Mouse (Mus musculus) MEL (cell line): Measurements from ENCODE around the gene Itga5. TPM values are rescaled to one million over a fixed set of nuclear protein-coding genes. Genes with fewer than 3 reads are reported as not detected.
A peak's percentile ranks its signal among the peaks of the same experiment; 100 is the strongest.

Experiments
- DNase-seq: peaks from one replicate; pipeline ENCODE4 v3.0.0; 2011; ENCODE audit warnings: low read depth, low spot score
- H3K27ac ChIP-seq: 2 replicates; pipeline ENCODE4 v1.5.1; 2012; ENCODE audit warnings: low read depth, mild to moderate bottlenecking, control low read depth, low read length, moderate library complexity; ENCODE audit not compliant: control insufficient read depth
- H3K27me3 ChIP-seq, 2 experiments: fragments of 150-350 bp in 1 of 2; sonication (generic) in 1 of 2; 2 replicates each; pipeline ENCODE4 v1.6.1; 2012; ENCODE audit warnings: low read length in 2 of 2, mild to moderate bottlenecking in 2 of 2, improper control_type of control experiment in 1 of 2, moderate library complexity in 1 of 2; ENCODE audit not compliant: insufficient read depth in 2 of 2, control insufficient read depth in 1 of 2
- H3K36me3 ChIP-seq, 2 experiments: 2 replicates each; pipeline ENCODE4 v1.6.1; 2012 to 2014; ENCODE audit warnings: low read length in 2 of 2, improper control_type of control experiment in 1 of 2, inconsistent platforms in 1 of 2, mild to moderate bottlenecking in 1 of 2; ENCODE audit not compliant: insufficient read depth in 2 of 2, control insufficient read depth in 1 of 2
- H3K4me1 ChIP-seq, 2 experiments: fragments of 150-350 bp in 1 of 2; sonication (generic) in 1 of 2; 2 replicates each; pipeline ENCODE4 v1.6.1; 2012; ENCODE audit warnings: low read length in 2 of 2, improper control_type of control experiment in 1 of 2, mild to moderate bottlenecking in 1 of 2; ENCODE audit not compliant: insufficient read depth in 2 of 2, control insufficient read depth in 1 of 2
- H3K4me3 ChIP-seq, 2 experiments: fragments of 150-350 bp in 1 of 2; sonication (generic) in 1 of 2; 2 replicates each; pipeline ENCODE4 v1.5.1; 2012; ENCODE audit warnings: low read depth in 2 of 2, low read length in 2 of 2, mild to moderate bottlenecking in 2 of 2, moderate library complexity in 2 of 2, control low read depth in 1 of 2, improper control_type of control experiment in 1 of 2; ENCODE audit not compliant: control insufficient read depth in 1 of 2, insufficient read depth in 1 of 2
- H3K79me2 ChIP-seq: 2 replicates; pipeline ENCODE4 v1.6.1; 2012; ENCODE audit warnings: mild to moderate bottlenecking, low read length, moderate library complexity; ENCODE audit not compliant: control insufficient read depth, poor library complexity, insufficient read depth
- H3K9ac ChIP-seq: 2 replicates; pipeline ENCODE4 v1.6.1; 2012; ENCODE audit warnings: low read depth, mild to moderate bottlenecking, control low read depth, low read length, moderate library complexity; ENCODE audit not compliant: control insufficient read depth, poor library complexity, severe bottlenecking
- H3K9me3 ChIP-seq: fragments of 150-350 bp; sonication (generic); replicated peaks from 2 replicates; pipeline ENCODE4 v1.6.1; 2012; ENCODE audit warnings: mild to moderate bottlenecking, low read length, improper control_type of control experiment, moderate library complexity; ENCODE audit not compliant: insufficient read depth
- CHD1 ChIP-seq: IDR thresholded peaks from 2 replicates; pipeline ENCODE4 v1.6.1; 2012; ENCODE audit warnings: low read depth, mild to moderate bottlenecking, inconsistent platforms, low read length, improper control_type of control experiment
- CHD2 ChIP-seq: IDR thresholded peaks from 2 replicates; pipeline ENCODE4 v1.6.1; 2011; ENCODE audit warnings: low read length, improper control_type of control experiment
- CTCF ChIP-seq, 3 experiments: IDR thresholded peaks in 2 of 3; conservative IDR thresholded peaks in 1 of 3; 2 replicates each; pipeline ENCODE4 v1.5.1; 2011 to 2012; ENCODE audit warnings: low read length in 3 of 3, low read depth in 2 of 3, mild to moderate bottlenecking in 2 of 3, improper control_type of control experiment in 1 of 3, inconsistent platforms in 1 of 3, mixed read lengths in 1 of 3, moderate library complexity in 1 of 3; ENCODE audit not compliant: control insufficient read depth in 1 of 3, insufficient read depth in 1 of 3, poor library complexity in 1 of 3, severe bottlenecking in 1 of 3
- EP300 ChIP-seq, 2 experiments: IDR thresholded peaks; 2 replicates each; pipeline ENCODE4 v1.6.1; 2011; ENCODE audit warnings: improper control_type of control experiment in 2 of 2, low read length in 2 of 2, low read depth in 1 of 2, mild to moderate bottlenecking in 1 of 2
- GABPA ChIP-seq: IDR thresholded peaks from 2 replicates; pipeline ENCODE4 v1.6.1; 2012; ENCODE audit warnings: low read depth, mild to moderate bottlenecking, inconsistent platforms, low read length, improper control_type of control experiment, moderate library complexity
- KAT2A ChIP-seq: conservative IDR thresholded peaks from 2 replicates; pipeline ENCODE4 v1.6.1; 2012; ENCODE audit warnings: low read depth, low read length, improper control_type of control experiment, inconsistent platforms
- MAFK ChIP-seq: IDR thresholded peaks from 2 replicates; pipeline ENCODE4 v1.6.1; 2011; ENCODE audit warnings: low read depth, mild to moderate bottlenecking, low read length, improper control_type of control experiment, borderline replicate concordance
- MAZ ChIP-seq: IDR thresholded peaks from 2 replicates; pipeline ENCODE4 v1.6.1; 2012; ENCODE audit warnings: low read depth, mild to moderate bottlenecking, inconsistent platforms, low read length, improper control_type of control experiment
- MEF2A ChIP-seq: IDR thresholded peaks from 2 replicates; pipeline ENCODE4 v1.6.1; 2014; ENCODE audit warnings: low read depth, mild to moderate bottlenecking, inconsistent platforms, low read length, improper control_type of control experiment; ENCODE audit not compliant: poor library complexity, insufficient replicate concordance, severe bottlenecking; ENCODE audit errors: extremely low read depth
- MXI1 ChIP-seq: IDR thresholded peaks from 2 replicates; pipeline ENCODE4 v1.6.1; 2011; ENCODE audit warnings: mild to moderate bottlenecking, low read depth, low read length, improper control_type of control experiment
- MYB ChIP-seq: IDR thresholded peaks from 2 replicates; pipeline ENCODE4 v1.6.1; 2011; ENCODE audit warnings: mild to moderate bottlenecking, low read depth, low read length, improper control_type of control experiment
- MYC ChIP-seq: IDR thresholded peaks from 2 replicates; pipeline ENCODE4 v1.6.1; 2011; ENCODE audit warnings: low read depth, mild to moderate bottlenecking, low read length, improper control_type of control experiment, moderate library complexity
- NRF1 ChIP-seq: IDR thresholded peaks from 2 replicates; pipeline ENCODE4 v1.6.1; 2014; ENCODE audit warnings: low read depth, mild to moderate bottlenecking, inconsistent platforms, low read length, improper control_type of control experiment, moderate library complexity; ENCODE audit not compliant: poor library complexity, insufficient read depth, severe bottlenecking
- POLR2A ChIP-seq, 2 experiments: IDR thresholded peaks; 2 replicates each; pipeline ENCODE4 v1.6.1; 2011 to 2012; ENCODE audit warnings: low read length in 2 of 2, mild to moderate bottlenecking in 2 of 2, control low read depth in 1 of 2, improper control_type of control experiment in 1 of 2, low read depth in 1 of 2, moderate library complexity in 1 of 2; ENCODE audit not compliant: control insufficient read depth in 1 of 2, insufficient read depth in 1 of 2, poor library complexity in 1 of 2
- POLR2AphosphoS5 ChIP-seq: IDR thresholded peaks from 2 replicates; pipeline ENCODE4 v1.6.1; 2012; ENCODE audit warnings: low read depth, borderline replicate concordance, mild to moderate bottlenecking, inconsistent platforms, low read length, moderate library complexity, mixed read lengths
- RAD21 ChIP-seq: IDR thresholded peaks from 2 replicates; pipeline ENCODE4 v1.6.1; 2011; ENCODE audit warnings: mild to moderate bottlenecking, low read depth, low read length, improper control_type of control experiment
- RCOR1 ChIP-seq: IDR thresholded peaks from 2 replicates; pipeline ENCODE4 v1.6.1; 2012; ENCODE audit warnings: low read depth, mild to moderate bottlenecking, inconsistent platforms, low read length, improper control_type of control experiment
- SIN3A ChIP-seq: IDR thresholded peaks from 2 replicates; pipeline ENCODE4 v1.6.1; 2012; ENCODE audit warnings: low read length, improper control_type of control experiment, inconsistent platforms
- SMC3 ChIP-seq: IDR thresholded peaks from 2 replicates; pipeline ENCODE4 v1.6.1; 2011; ENCODE audit warnings: low read depth, low read length, improper control_type of control experiment
- TAL1 ChIP-seq: IDR thresholded peaks from 2 replicates; pipeline ENCODE4 v1.6.1; 2012; ENCODE audit warnings: mild to moderate bottlenecking, inconsistent platforms, low read length, moderate library complexity, mixed read lengths
- USF2 ChIP-seq, 2 experiments: IDR thresholded peaks; 2 replicates each; pipeline ENCODE4 v1.6.1; 2011 to 2012; ENCODE audit warnings: improper control_type of control experiment in 2 of 2, low read length in 2 of 2, borderline replicate concordance in 1 of 2, inconsistent platforms in 1 of 2, low read depth in 1 of 2, mild to moderate bottlenecking in 1 of 2; ENCODE audit not compliant: insufficient read depth in 1 of 2
- ZC3H11A ChIP-seq: IDR thresholded peaks from 2 replicates; pipeline ENCODE4 v1.6.1; 2012; ENCODE audit warnings: low read depth, mild to moderate bottlenecking, inconsistent platforms, low read length, improper control_type of control experiment
- ZKSCAN1 ChIP-seq: IDR thresholded peaks from 2 replicates; pipeline ENCODE4 v1.6.1; 2012; ENCODE audit warnings: low read depth, mild to moderate bottlenecking, inconsistent platforms, low read length, improper control_type of control experiment, moderate library complexity
- ZMIZ1 ChIP-seq: IDR thresholded peaks from 2 replicates; pipeline ENCODE4 v1.6.1; 2012; ENCODE audit warnings: low read depth, mild to moderate bottlenecking, inconsistent platforms, low read length, improper control_type of control experiment, moderate library complexity
- ZNF384 ChIP-seq: IDR thresholded peaks from 2 replicates; pipeline ENCODE4 v1.6.1; 2012; ENCODE audit warnings: low read depth, mild to moderate bottlenecking, inconsistent platforms, low read length, improper control_type of control experiment
- polyA plus RNA-seq, 2 experiments: library from polyadenylated mRNA; stranded (reverse) in 1 of 2; unstranded in 1 of 2; fragments of >175 nt in 1 of 2; fragments of >200 nt in 1 of 2; gene quantifications; 2 replicates each; pipeline versions ENCODE4 v1.2.1 to v1.2.4; 2012; ENCODE audit warnings: low replicate concordance in 2 of 2, low read depth in 1 of 2; ENCODE audit not compliant: insufficient read length in 2 of 2, insufficient read depth in 1 of 2, missing spikeins in 1 of 2
- total RNA-seq: library from RNA; depleted of rRNA; stranded (reverse); fragments of 300-350 nt; gene quantifications from 2 replicates; pipeline ENCODE4 v1.2.3, GENCODE M21; 2012

The Itga5 gene
- total and polyA plus RNA-seq, 3 experiments, result 6.0 to 17.4 TPM; not detected in 1

DNA sequence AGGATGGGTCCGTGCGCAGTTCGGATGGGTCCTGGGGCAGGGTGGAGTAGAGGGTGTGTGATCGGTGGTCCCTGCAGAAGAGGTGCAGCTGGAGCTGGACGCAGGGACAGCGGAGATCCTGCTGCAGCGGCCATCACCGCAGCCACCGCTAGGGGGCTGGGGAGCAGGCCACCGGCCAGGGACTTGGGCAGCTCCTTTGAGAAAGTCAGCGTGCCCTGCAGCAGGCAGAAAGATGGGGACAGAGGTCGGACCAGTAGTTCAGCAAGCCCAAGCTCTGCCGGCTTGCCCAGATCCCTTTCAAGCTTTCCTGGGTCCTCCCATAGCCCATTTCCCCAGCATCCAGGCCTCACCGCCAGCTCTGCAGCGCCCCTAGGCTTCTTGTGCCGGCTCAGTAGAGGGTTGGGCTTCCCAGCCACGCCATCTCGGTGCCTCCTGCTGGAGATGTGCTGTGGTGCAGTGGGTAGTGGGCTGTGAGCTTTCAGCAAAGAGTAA, 51.5 kb downstream of the Itga5 start:
- TF ChIP-seq ZMIZ1 (no peak), NRF1 (no peak), POLR2A (IDR thresholded peaks at IDR 0.05; ENCODE audit: control insufficient read depth in 1 of 2, insufficient read depth in 1 of 2, low read depth in 1 of 2, low read length in 2 of 2, poor library complexity in 1 of 2) (no peak)
- H3K27ac ChIP-seq, result no peak overlapping the region
- H3K79me2 ChIP-seq, result no peaks in the 10 kb centered on the region
- no peak overlapping the region for H3K4me3 ChIP-seq
- no peaks in the 10 kb centered on the region; a peak in 2 of 4 replicates for H3K36me3 ChIP-seq
- no peak for DNase-seq
- H3K9me3 ChIP-seq, result no peaks in the 10 kb centered on the region
- no peak overlapping the region for H3K9ac ChIP-seq
- H3K27me3 ChIP-seq, result no peaks in the 10 kb centered on the region
- peaks cover 0 to 3% of the 10 kb centered on the region in 2 experiments; a peak in 2 of 4 replicates for H3K4me1 ChIP-seq

DNA sequence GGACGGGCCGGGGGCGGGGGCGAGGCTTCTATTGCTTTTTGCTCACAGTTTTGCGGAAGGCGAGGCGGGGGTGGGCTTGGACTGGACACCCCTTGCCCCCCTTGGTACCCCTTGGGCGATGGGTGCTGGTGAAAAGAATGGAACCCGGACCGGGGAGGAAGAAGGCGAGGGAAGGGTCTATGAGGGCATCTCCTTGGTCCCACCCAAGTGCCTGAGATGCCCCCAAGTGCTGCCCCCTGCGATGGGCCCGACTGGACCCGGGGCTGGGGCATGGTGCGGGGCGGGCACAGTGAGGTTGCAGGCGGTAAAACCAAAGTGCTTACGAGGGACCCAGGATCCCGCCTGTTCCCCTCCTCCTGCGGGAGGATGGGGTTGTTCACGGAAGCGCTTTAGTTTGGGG, 52.4 kb downstream of the Itga5 start:
- Histone ChIP-seq H3K36me3 (no peaks in the 10 kb centered on the region; a peak in 2 of 4 replicates), H3K4me3 (no peak overlapping the region), H3K79me2 (no peaks in the 10 kb centered on the region), H3K4me1 (peaks cover 0 to 3% of the 10 kb centered on the region in 2 experiments; a peak in 2 of 4 replicates), H3K27ac (no peak overlapping the region), H3K9me3 (no peaks in the 10 kb centered on the region), H3K27me3 (no peaks in the 10 kb centered on the region), H3K9ac (no peak overlapping the region)
- TF ChIP-seq KAT2A (no peak), MYC (no peak), GABPA (no peak), POLR2AphosphoS5 (no peak), MAFK (no peak), ZMIZ1 (no peak), MYB (no peak), CHD1 (no peak), USF2 (IDR thresholded peaks at IDR 0.05; ENCODE audit: borderline replicate concordance in 1 of 2, insufficient read depth in 1 of 2, low read depth in 1 of 2, low read length in 2 of 2) (no peak)
- no peak for DNase-seq

DNA sequence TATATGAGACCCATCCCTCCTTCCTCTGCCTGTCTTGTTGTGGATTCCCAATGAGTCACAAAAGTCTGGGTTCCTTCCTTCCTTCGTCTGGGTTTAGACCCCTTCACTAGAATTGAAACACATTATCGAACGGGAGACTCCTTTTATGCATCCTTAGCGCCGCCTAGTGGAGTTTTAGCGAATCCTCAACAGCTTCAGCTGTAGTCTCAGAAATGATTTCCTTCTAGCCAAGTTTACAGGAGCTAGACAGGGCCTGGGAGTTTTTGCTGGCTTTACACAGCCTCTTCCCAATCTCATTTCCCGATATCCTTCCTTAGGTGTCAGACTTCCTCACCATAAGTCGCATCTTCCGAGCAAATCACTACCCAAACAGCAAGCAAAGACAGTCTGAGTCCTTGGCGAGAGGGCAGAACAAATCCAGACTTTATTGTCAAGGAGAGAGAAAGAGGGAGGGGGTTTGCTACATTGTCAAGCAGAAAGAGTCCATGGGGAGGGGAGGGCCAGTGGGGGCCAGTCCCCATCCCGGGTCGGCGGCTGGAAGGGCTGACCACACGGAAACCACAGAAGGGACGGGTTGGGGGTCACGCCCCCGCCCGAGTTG, 53.0 kb downstream of the Itga5 start:
- Histone ChIP-seq H3K9me3 (no peaks in the 10 kb centered on the region), H3K27me3 (no peaks in the 10 kb centered on the region), H3K79me2 (no peaks in the 10 kb centered on the region), H3K4me3 (no peak overlapping the region), H3K4me1 (peaks cover 0 to 3% of the 10 kb centered on the region in 2 experiments; a peak in 2 of 4 replicates), H3K9ac (no peak overlapping the region), H3K27ac (no peak overlapping the region), H3K36me3 (no peaks in the 10 kb centered on the region; a peak in 2 of 4 replicates)
- TF ChIP-seq CHD2, result no peak
- TF ChIP-seq SMC3, result peak; percentile 61
- TF ChIP-seq MXI1, result no peak
- no peak for TF ChIP-seq MAZ
- TF ChIP-seq EP300 (IDR thresholded peaks at IDR 0.05; ENCODE audit: low read depth in 1 of 2, low read length in 2 of 2), result no peak
- no peak for TF ChIP-seq POLR2AphosphoS5
- no peak for TF ChIP-seq MEF2A
- TF ChIP-seq ZNF384, result peak; percentile 31; the same call in 1 of the 2 replicates
- TF ChIP-seq TAL1, result no peak
- TF ChIP-seq SIN3A, result peak; percentile 34; the same call in 1 of the 2 replicates
- TF ChIP-seq ZKSCAN1, result no peak
- TF ChIP-seq ZC3H11A, result peak; percentile 57
- peak; percentile 36 to 78 (median 76) for TF ChIP-seq CTCF (IDR thresholded peaks at IDR 0.05 in 2 of 3, conservative IDR thresholded peaks at IDR 0.05 in 1 of 3; ENCODE audit: control insufficient read depth in 1 of 3, insufficient read depth in 1 of 3, low read depth in 2 of 3, low read length in 3 of 3, poor library complexity in 1 of 3, severe bottlenecking in 1 of 3)
- no peak for TF ChIP-seq RCOR1
- TF ChIP-seq RAD21, result peak; percentile 64
- TF ChIP-seq MYC, result no peak
- peak; percentile 62 for DNase-seq
